Mouse (Mus musculus) adrenal gland, postnatal 14 days (tissue): Measurements from ENCODE around the gene Fv1. TPM values are rescaled to one million over a fixed set of nuclear protein-coding genes. Genes with fewer than 3 reads are reported as not detected.
"Not testable (repeated sequence)": the region's sequence is repeated elsewhere in the genome, so short reads cannot be mapped to it uniquely, and the experiment has no call there.

ENCODE experiments used
- DNase-seq: peaks from one replicate; pipeline ENCODE4 v3.0.0; 2021; ENCODE audit warnings: mixed read lengths
- long read RNA-seq, 2 experiments: library from polyadenylated mRNA; stranded (forward); transcript quantifications; one replicate each; pipeline ENCODE4 v2.0.0; 2021
- total RNA-seq: library from RNA; stranded (reverse); gene quantifications from 2 replicates; pipeline ENCODE4 v1.2.3, GENCODE M21; 2021

Gene Fv1
- total RNA-seq, result 7.8 and 9.2 TPM in 2 replicates
- long read RNA-seq, experiment 1, partial matches to known transcripts, result 0 of 2 reads
- long read RNA-seq, experiment 1, other reads (novel, unspliced or antisense), result 0 of 2 reads
- long read RNA-seq, experiment 2, partial matches to known transcripts, result 0 of 1 reads
- long read RNA-seq, experiment 2, other reads (novel, unspliced or antisense), result 0 of 1 reads

DNA sequence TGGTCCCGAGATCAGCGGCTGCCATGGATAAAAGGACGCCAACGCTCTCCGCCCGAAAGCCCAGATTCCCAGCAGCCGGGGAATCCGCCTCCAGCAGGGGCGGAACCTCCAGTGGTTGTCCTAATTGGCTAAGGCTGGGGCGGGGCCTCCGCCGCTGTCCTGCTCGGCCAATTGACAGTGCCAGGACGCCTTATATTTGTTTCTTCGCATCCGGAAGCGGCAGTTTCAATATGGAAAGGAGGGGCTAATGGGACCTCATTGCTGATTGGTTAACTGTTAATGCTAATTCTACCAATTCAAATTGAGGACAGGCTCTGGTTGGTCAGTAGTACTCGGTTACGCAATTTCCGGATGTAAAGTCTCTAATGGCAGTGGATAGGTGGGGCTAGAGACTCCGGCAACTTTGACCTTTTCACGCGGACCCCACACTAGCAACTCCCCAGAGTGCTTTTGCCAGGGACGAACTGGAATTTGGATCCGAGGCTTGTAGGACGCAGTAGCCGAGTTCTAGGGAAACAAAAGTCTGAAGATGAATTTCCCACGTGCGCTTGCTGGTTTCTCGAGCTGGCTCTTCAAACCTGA is at the start of gene Fv1, which contains the start of gene Miip:
Gene Fv1 (plus strand): TSS at position 530 of the 582 bp plus-strand sequence.
Gene Miip (minus strand): TSS at position 367 of the 582 bp plus-strand sequence.
- peak; percentile 97 for DNase-seq

DNA sequence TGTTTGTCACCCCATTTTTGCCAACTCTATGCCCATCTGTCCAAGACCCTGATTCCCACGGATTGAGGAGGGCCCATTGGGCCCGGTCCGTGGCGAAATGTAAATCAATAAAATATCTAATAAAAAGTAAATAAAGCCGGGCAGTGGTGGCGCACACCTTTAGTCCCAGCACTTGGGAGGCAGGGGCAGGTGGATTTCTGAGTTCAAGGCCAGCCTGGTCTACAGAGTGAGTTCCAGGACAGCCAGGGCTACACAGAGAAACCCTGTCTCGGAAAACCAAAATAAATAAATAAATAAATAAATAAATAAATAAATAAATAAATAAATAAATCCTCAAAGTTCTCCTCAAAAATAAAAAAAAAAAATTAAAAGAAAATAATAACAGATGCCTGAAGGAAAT is 49.1 kb upstream of the Fv1 start:
- DNase-seq, result not testable (repeated sequence)

DNA sequence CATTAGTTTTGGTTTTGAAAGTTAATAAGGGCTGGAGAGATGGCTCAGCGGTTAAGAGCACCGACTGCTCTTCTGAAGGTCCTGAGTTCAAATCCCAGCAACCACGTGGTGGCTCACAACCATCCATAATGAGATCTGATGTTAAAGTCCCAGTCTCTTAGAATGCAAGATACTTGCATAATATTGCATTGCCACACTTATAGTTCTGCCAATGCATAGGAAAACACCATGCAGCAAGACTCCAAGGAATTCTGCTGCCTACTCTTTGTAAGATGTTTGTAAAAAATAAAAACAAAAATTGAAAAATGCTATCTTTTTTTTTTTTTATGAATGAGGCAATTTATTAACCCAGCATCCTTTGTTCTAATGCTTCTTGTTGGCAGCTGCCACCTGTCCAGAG is 47.4 kb upstream of the Fv1 start:
- not testable (repeated sequence) for DNase-seq

DNA sequence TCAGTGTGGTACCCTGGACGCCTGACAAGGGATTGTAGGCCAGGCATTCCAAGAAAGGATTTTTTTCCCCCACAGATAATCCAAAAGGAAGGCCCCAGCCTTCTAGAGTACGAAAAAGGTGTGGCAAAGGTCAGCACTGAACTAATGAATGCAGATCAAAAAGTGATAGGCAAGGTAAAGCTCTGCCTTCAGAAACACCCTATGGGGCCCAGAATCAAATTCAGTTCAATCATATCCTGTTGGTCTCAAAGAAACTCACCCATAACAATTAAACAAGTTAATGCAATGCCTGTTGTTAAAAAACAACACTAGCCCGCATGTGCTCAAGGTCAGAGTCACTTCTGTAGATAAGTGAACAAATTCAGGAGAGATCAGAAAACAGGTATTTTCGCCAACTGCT is 44.4 kb upstream of the Fv1 start:
- no peak for DNase-seq

DNA sequence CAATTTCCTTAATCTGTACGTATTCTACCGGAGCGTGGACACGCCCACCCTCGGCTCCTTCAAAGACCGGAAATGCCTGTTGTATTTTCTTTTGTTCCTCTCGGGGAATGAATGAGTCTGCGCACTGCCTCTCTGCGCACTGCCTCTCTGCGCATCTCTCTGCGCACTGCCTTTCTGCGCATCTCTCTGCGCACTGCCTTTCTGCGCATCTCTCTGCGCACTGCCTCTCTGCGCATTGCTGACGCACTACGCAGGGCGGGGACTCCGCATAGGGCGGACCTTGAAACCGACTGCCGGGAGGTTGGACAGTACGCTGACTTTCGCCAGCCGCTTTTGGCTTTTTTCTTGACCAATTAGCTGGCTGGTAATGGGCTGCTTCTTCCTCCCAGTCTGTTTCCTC is 29.5 kb upstream of the Fv1 start:
- DNase-seq, result not testable (repeated sequence)

DNA sequence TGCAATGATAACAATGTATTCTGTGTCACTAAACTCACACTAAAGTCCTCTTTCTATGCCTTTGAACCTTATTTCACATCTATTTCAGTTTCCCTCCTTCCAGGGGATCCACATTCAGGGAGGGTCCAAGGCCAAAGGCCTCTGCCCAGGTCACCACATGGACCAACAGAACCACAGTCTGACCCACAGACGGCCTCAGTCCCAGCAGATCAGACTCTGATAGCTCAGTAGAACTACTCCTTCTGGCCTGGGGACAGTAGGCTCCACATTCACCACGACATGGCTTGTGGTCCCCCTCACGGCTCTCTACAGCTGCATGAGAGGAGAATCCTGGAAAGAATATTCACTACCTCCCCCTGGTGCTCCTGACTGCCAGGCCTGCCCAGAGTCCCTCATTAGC is 25.9 kb upstream of the Fv1 start:
- no peak for DNase-seq

DNA sequence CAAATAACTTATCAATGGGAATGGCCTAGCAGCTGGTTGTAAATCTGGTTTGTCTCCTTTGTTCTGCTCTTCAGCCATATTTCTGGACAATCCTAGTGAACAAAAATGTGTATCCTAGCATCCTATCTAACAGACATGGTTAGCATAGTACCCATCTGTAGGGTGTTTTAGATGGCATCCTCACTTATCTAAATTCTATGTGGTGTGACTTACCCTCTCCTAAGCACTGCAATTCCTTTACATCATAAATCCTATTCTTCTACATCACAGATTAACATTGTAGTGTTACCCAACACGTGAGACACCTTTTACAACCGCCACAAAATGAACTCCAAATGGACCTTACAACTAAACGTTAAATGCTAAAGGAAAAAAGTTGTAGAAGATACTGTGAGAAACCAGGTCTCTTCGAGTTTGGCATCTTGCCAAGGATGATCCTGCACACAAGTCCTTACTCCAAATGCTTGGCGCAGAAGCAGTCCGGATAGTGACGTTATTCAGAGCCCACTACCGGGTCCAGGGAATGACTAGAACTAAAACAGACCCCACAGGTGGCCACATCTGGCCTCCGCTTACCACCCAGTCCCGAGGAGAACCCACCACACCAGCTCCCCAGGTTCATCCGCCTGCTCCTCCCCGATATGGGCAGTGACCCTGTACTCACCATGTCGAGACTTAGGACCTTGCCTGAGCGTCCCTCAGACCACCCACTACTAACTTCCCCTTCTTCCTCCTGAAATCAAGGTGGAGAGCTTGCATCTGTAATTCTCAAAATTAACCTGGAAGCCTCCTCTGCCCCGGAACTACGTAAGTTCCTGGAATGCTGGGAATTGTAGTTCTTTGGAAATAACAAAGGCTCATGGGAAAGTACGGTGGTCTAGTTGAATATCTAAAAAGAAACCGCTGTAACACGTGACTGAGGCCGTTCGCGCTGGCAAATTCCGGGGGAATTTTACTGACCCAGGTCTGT is 20.9 kb upstream of the Fv1 start, which contains the start of gene Zfp933:
Gene Zfp933 (minus strand): TSS at position 753 of the 970 bp plus-strand sequence.
- peak; percentile 77 for DNase-seq

DNA sequence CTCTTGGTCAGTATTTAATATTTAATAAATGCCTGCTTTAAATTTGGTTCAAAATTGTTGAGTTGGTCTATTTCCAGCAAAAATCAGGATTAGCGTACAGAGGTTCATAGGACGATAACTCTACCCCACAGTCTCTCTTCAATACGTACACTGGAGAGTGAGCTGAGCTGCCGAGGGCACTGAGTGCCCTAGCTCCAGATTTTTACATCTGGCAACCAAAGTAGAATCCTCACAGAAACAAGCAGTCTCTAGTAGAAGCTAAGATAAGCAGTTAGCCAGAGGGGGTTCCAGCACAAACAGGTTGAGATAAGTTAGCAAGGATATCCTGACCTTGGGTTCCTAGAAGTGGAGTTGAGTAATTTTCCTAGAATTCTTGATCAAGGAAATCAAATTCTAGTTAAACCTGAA is 20.2 kb upstream of the Fv1 start:
- DNase-seq, result no peak

DNA sequence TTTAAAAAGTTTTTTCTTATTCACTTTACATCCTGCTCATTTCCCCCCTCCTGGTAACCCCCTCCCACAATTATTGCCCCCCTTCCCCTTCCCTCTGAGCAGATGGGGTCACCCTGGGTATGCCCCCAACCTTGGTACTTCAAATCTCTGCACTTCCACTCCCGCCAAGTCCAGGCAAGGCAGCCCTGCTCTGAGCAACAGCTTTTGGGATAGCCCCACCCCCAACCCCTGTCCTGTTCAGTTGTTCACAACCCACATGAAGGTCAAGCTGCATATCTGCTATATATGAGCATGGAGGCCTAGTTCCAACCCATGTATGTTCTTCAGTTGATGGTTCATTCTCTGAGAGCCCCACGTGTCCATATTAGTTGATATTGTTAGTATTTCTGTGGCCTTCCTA is 18.0 kb upstream of the Fv1 start:
- DNase-seq, result no peak

DNA sequence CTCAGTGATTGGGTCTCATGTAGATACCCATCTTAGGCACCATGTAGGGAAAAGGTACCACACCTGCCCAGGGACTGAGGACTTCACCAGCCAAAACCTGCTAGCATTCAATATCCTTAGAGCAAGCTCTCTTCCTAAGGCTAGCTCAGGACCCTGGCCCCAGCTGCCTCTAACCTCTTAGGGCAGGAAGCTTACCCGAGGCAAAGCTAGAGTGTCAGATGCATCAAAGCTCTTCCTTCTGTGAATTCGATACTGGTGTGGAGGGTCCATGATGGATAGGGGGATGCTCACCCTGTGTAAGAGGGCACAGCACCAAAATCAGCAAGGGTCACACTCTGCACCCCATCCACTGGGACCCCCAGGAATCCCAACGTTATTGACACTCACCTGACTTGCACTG is 6.7 kb upstream of the Fv1 start:
- no peak for DNase-seq

DNA sequence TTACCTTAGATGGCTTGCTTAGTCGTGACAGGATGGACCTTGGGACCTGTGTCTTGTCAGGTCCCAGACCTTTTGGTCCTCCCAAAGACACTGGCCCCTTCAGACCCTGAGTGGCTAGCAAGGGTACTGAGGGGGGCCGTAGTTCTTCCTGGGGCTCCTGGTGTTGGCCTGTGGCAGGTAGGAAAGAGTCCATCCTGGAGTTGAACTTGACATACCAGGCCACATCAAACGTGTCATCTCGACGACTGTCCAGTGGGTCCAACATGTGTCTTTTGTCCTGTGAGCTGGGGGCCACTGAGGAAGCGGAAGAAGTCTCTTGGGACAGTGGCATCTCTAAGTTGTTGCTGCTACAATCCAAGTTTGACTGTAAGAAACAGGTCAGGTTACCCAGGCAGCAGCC is 3.1 kb upstream of the Fv1 start:
- DNase-seq, result no peak

DNA sequence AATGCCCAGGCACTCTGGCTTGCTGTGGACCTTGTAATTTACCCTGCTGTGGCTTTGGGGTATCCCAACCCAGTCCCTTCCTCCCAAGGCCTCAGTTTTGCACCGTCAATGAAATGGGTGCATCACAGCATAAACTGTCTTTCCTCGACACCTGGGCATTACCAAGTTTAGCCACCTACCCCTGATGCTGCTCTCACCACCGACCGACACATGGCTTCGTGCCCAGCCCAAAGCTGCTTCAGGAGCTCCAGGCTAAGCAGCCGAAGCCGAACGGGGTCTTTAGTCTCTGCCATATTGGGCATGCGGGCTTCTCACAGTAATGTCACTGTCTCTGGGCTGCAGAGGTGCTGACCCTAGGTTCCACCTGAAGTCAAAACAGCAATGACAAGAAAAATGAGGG is 2.7 kb upstream of the Fv1 start:
- DNase-seq, result no peak

DNA sequence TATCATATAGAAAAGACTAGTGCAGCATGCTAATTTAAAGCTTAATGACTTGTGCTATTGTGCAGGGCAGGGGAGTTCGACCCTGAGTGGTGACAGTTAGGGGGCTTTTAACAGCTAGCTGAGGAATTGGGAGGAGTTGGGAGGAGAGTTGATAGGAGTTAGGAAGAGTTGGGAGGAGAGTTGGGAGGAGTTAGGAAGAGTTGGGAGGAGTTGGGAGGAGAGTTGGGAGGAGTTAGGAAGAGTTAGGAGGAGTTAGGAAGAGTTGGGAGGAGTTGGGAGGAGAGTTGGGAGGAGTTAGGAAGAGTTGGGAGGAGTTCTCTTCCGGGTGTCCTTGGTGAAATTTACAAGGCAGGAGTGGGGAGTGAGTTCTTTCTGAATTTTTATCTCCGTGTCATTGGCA is 2.0 kb upstream of the Fv1 start:
- peak; percentile 30 for DNase-seq

DNA sequence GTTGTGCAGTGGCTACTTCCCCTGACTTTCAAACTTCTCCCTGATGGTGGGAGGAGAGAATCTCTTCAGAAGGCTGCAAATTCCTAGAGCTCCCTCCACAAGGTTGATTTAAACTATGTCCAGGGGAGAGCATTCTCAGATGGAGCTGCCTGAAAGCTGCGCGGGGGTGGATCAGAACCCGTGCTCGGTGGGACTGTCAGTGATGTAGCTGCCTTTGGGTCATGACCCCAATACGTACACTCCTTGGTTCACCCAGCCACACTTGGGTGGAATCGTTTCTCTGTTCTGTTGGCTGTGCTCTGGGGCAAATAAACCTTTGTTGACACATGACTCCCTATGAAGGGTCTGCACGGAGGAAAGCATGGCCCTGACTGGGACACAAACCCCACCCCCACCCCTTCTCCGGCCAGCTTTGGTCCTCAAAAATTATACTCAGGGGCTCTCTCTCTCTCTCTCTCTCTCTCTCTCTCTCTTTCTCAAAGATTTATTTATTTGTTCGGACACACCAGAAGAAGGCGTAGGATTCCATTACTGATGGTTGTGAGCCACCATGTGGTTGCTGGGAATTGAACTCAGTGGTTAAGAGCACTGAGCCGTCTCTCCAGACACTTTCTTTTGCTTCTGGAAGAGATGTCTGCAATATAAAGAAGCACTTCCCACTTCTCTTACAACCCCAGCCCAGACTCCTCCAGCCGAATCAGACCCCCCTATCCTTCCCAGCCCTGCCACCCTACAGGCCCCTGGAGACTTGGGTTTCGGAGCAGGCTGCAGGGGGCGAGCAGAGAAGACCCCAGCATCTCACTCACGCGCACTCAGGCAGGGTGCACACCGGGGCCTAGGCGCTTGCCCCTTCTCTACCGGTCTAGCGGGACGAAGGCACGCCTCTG is 973 bp upstream of the Fv1 start:
- DNase-seq, result no peak

DNA sequence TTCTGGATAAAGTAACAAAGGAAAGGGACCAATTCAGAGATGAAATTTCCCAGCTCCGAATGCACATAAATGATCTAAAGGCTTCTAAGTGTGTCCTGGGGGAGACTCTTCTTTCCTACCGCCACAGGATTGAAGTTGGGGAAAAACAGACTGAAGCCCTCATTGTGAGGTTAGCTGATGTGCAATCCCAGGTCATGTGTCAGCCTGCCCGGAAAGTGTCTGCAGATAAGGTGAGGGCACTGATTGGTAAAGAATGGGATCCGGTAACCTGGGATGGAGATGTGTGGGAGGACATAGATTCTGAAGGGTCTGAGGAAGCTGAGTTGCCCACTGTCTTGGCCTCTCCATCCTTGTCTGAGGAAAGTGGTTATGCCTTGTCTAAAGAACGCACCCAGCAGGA is 459 bp downstream of the Fv1 start:
- DNase-seq, result peak; percentile 23

DNA sequence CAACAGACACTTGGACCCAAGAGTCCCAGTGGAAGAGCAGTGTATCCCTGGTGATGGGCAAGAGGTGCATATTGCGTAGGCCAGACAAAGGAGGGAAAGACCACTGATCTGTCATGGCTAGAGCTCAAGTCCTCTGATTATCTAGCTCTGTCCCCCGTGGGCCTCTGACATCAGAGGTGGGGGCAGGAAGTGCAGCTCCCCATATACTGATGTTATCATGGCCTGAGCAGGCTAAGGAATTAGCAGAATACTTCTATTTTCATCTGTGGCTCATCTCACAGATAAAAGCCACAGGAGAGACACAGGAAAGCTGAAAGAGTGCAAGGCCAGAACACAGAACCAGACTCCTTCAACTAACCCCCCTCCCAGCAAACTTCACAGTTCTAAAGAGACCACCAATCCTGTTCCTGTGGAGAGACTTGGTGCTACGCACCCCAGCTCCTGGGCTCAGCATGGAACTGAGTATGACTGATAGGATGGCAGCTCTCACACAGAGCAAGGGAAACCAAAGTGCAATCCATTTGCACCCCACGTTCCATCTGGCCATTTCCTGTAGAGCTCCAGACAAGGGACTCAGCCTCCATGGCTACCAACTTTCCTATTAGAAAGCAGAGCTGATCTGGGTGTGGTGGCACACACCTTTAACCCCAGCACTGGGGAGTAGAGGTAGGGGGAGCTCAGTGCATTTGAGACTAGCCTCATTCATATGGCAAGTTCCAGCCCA is 7.2 kb downstream of the Fv1 start:
- DNase-seq, result peak; percentile 4

DNA sequence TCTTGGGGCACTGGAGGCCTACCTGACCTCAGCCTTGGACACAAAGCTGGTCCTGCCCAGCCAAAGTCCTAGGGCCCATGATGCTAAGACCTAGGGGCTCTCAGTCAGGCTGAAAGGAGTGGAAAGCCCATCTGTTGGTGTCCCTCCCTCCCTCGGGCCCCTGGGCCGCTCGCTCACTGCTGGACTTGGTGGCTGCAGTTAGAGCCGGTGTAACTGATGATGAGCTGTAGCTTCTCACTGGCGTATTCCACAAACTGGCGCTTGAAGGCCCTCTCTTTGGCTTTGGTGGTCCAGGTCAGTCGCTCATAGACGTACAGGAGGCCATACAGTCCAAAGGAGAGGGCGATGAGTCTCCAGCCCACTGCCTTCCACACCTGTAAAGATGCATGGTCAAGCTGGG is 9.8 kb downstream of the Fv1 start:
- no peak for DNase-seq

DNA sequence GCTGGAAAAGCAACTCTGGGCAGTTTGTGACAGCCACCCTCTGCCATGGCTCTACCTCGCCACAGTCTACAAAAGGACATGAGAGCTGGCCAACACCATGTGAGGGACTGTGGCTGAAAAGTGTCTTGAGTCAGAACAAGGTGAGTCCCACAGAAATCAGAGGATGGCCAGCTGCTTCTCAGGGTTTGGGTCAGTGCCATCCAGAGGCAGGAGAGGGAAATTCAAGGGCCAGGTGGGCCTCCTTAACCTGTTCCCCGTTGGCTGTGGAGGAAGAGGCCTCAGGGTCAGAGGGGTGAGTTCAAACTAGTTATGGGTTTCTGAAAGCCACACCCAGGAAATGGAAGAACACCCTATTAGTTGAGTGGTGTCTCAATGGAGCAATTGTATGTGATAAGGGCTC is 10.7 kb downstream of the Fv1 start:
- no peak for DNase-seq

DNA sequence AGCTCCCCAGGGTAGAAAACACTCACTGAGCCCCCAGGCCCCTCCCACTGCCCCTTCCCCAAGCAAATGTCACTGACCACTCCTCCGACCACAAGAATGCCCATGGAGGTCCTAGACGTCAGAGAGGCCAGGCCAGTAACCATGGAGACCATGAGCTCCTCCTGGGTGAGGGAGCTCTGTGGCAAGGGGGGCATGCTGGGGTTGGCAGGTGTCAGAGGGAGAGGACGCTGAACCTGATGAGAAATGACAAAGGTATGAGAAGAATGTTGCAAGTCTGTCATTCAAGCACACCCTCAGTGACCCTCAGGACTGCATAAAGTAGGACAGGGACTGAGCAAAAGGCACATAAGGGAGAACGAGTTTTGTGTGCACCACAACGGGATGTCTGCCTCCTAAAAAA is 11.1 kb downstream of the Fv1 start:
- no peak for DNase-seq

DNA sequence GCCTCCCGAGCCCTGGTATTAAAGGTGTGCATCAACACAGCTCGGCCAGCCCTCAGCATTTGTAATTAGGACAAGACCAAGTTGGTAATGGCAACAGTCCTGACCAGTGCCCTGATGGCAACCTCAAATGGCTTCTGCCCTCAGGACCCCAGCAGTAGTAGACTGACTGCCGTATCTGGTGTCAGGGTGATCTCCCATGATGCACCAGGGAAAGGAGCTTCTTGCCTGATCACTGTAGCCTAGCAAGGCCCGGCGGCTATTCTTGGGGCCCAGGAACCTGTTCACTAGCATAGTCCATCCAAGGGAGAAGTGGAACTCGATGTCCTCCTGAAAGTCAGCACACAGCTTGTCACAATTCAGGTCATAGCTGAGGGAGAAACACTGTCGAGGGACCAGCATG is 13.0 kb downstream of the Fv1 start:
- no peak for DNase-seq

DNA sequence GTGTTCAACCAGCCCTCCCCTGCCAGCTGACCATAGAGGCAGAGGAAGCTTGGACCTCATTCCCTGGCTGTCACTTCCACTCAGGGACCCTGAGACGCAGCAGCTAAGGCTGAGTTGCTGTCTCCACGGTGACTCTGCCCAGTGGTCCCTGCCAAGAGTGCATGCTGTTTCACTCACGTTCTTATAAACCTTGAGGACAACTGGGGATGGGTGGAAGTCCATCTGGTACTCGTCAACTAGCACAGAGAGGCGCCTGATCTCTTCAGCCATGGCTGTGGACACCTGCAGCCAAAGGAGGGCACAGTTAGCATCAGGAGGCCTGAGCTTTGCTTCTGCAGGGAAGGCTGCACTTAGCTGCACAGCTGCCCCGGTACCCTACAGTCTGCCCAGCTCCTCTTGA is 14.3 kb downstream of the Fv1 start:
- DNase-seq, result no peak

DNA sequence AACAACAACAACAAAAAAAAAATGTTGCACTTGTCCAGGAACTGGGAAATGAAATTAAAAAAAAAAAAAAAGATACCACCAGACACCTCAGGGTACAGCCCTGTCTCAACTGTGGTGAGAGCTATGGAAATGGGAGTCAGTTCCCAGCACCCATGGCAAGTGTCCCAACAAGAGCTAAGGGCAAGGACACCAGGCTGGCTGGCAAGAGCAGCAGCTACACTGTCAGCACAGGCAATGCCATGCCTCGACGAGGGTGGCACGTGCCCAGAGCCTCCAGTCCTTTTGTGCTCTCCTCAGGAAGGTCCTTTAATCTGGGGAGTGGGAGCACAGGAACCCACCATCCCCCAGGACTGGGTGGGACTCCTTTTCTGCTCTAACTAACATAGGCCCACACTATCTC is 15.4 kb downstream of the Fv1 start:
- DNase-seq, result peak; percentile 47
